Mouse (Mus musculus): Measurements from ENCODE around the gene Meis3. TPM values are rescaled to one million over a fixed set of nuclear protein-coding genes. Genes with fewer than 3 reads are reported as not detected.

Meis3 gene
- 7.7 and 9.4 TPM in 2 replicates for polyA plus RNA-seq (2016; fragmentation: Nextera tagmentation; extraction: Ambion mirVana)

- no peak within 1 kb of the TSS for H3K27ac ChIP-seq
- no peaks in the 10 kb centered on the region for H3K36me3 ChIP-seq
- peak within 1 kb of the TSS; percentile 61 for H3K9ac ChIP-seq (replicated peaks)
- peak; percentile 54; the same call in 1 of the 2 replicates for ATAC-seq (ENCODE audit: insufficient number of reproducible peaks, insufficient read depth, low FRiP score, low TSS enrichment, low read depth)
- H3K4me2 ChIP-seq, result peak within 1 kb of the TSS; percentile 77
- peaks cover 18% of the 10 kb centered on the region for H3K4me1 ChIP-seq (replicated peaks)
- under 1% methylated on average over 42 of the region's 42 CpGs for WGBS
- H3K27me3 ChIP-seq, result peaks cover 75% of the 10 kb centered on the region
- H3K9me3 ChIP-seq, result no peaks in the 10 kb centered on the region
- peak within 1 kb of the TSS; percentile 49 for H3K4me3 ChIP-seq (replicated peaks)
Measured at GRCm38 (mm10) chr7:16174597-16175541, at the start of gene Meis3. Gene Meis3, plus strand, starts transcription at chr7:16175090.

GRCm38 (mm10) chr7:16125829-16126228 lies 49.1 kb upstream of the Meis3 start:
- H3K9me3 ChIP-seq, result no peaks in the 10 kb centered on the region
- ATAC-seq (ENCODE audit: insufficient number of reproducible peaks, insufficient read depth, low FRiP score, low TSS enrichment, low read depth), result no peak

GRCm38 (mm10) chr7:16128344-16128743 lies 46.5 kb upstream of the Meis3 start:
- no peak for ATAC-seq (ENCODE audit: insufficient number of reproducible peaks, insufficient read depth, low FRiP score, low TSS enrichment, low read depth)
- peaks cover 29% of the 10 kb centered on the region for H3K27me3 ChIP-seq
- no peak overlapping the region for H3K4me3 ChIP-seq (replicated peaks)
- H3K36me3 ChIP-seq, result peaks cover 35% of the 10 kb centered on the region
- peaks cover 34% of the 10 kb centered on the region for H3K4me1 ChIP-seq (replicated peaks)
- no peak overlapping the region for H3K4me2 ChIP-seq
- H3K9ac ChIP-seq (replicated peaks), result no peak overlapping the region
- H3K27ac ChIP-seq, result no peak overlapping the region
- WGBS, result 91% methylated on average over 6 of the region's 6 CpGs
- H3K9me3 ChIP-seq, result no peaks in the 10 kb centered on the region

More at GRCm38 (mm10) chr7:16125829-16126228, 49.1 kb upstream of the Meis3 start:
- Histone ChIP-seq H3K36me3 (peaks cover 37% of the 10 kb centered on the region), H3K27ac (no peak overlapping the region), H3K9ac (replicated peaks) (no peak overlapping the region), H3K4me3 (replicated peaks) (no peak overlapping the region), H3K4me1 (replicated peaks) (peaks cover 16% of the 10 kb centered on the region), H3K27me3 (peaks cover 7% of the 10 kb centered on the region), H3K4me2 (no peak overlapping the region)
- WGBS, result 88% methylated on average over 9 of the region's 9 CpGs

GRCm38 (mm10) chr7:16128899-16129298 lies 46.0 kb upstream of the Meis3 start:
- no peaks in the 10 kb centered on the region for H3K9me3 ChIP-seq
- peaks cover 29% of the 10 kb centered on the region for H3K27me3 ChIP-seq
- H3K27ac ChIP-seq, result no peak overlapping the region
- WGBS, result 62% methylated on average over 5 of the region's 5 CpGs
- H3K36me3 ChIP-seq, result peaks cover 30% of the 10 kb centered on the region
- H3K9ac ChIP-seq (replicated peaks), result no peak overlapping the region
- peak overlapping the region; percentile 62; the same call in 1 of the 2 replicates for H3K4me3 ChIP-seq (replicated peaks)
- no peak for ATAC-seq (ENCODE audit: insufficient number of reproducible peaks, insufficient read depth, low FRiP score, low TSS enrichment, low read depth)
- peaks cover 34% of the 10 kb centered on the region for H3K4me1 ChIP-seq (replicated peaks)
- H3K4me2 ChIP-seq, result no peak overlapping the region

- ATAC-seq (ENCODE audit: insufficient number of reproducible peaks, insufficient read depth, low FRiP score, low TSS enrichment, low read depth), result peak; percentile 75
- H3K9me3 ChIP-seq, result no peaks in the 10 kb centered on the region
- H3K36me3 ChIP-seq, result peaks cover 26% of the 10 kb centered on the region
- H3K27me3 ChIP-seq, result peaks cover 29% of the 10 kb centered on the region
- H3K9ac ChIP-seq (replicated peaks), result peak within 1 kb of the TSS; percentile 77
- peak within 1 kb of the TSS; percentile 62 for H3K4me3 ChIP-seq (replicated peaks)
- H3K4me2 ChIP-seq, result peak within 1 kb of the TSS; percentile 88
- H3K27ac ChIP-seq, result peak within 1 kb of the TSS; percentile 83
- peaks cover 34% of the 10 kb centered on the region for H3K4me1 ChIP-seq (replicated peaks)
- WGBS, result 1% methylated on average over 12 of the region's 12 CpGs
Measured at GRCm38 (mm10) chr7:16129421-16129845, 45.5 kb upstream of the Meis3 start, which contains the start of gene Slc8a2. Gene Slc8a2, plus strand, starts transcription at chr7:16129826.

GRCm38 (mm10) chr7:16129846-16130691 lies 44.8 kb upstream of the Meis3 start:
- Histone ChIP-seq H3K36me3 (peaks cover 19% of the 10 kb centered on the region), H3K4me2 (peak overlapping the region; percentile 88), H3K4me1 (replicated peaks) (peaks cover 34% of the 10 kb centered on the region), H3K27me3 (peaks cover 29% of the 10 kb centered on the region), H3K4me3 (replicated peaks) (peak overlapping the region; percentile 62), H3K9ac (replicated peaks) (peak overlapping the region; percentile 77), H3K9me3 (no peaks in the 10 kb centered on the region), H3K27ac (peak overlapping the region; percentile 83)
- peak; percentile 73 for ATAC-seq (ENCODE audit: insufficient number of reproducible peaks, insufficient read depth, low FRiP score, low TSS enrichment, low read depth)
- WGBS, result 3% methylated on average over 38 of the region's 38 CpGs

DNA sequence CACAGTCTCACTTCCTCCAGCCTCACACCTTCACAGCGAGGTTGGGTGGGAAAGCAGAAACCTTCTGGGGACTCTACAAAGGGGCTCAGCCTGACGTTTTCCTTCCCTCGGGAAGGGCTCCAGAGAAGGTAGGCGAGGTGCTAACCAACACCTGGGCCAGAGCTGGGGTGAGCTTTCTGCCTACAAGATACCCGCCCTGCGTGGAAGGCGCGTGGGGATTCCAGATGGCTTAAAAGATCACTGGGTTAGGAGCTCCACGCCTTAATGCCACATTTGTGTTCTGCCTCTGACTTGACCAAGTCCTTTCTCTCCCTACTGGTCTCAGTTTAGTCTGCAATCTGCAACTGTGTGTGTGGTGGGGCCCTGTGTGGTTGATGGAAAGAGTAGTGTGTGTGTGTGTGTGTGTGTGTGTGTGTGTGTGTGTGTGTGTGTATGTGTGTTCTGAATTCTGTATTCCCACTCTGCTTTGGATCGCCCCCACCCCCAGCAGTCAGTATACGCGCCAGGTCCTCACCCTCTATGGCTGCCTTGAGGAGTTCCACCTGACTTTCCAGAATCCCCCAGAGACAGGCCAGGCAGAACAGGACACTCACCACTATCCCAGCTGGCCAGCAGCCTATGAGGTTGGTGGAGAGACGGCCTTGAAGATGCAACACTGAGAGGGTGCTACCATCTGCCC lies 43.8 kb upstream of the Meis3 start:
- WGBS, result 37% methylated on average over 13 of the region's 13 CpGs
- peaks cover 34% of the 10 kb centered on the region for H3K4me1 ChIP-seq (replicated peaks)
- H3K27me3 ChIP-seq, result peaks cover 29% of the 10 kb centered on the region
- peak overlapping the region; percentile 62 for H3K4me3 ChIP-seq (replicated peaks)
- H3K9me3 ChIP-seq, result no peaks in the 10 kb centered on the region
- H3K4me2 ChIP-seq, result peak overlapping the region; percentile 88
- no peak overlapping the region for H3K27ac ChIP-seq
- peaks cover 9% of the 10 kb centered on the region for H3K36me3 ChIP-seq
- ATAC-seq (ENCODE audit: insufficient number of reproducible peaks, insufficient read depth, low FRiP score, low TSS enrichment, low read depth), result no peak
- peak overlapping the region; percentile 77 for H3K9ac ChIP-seq (replicated peaks)

DNA sequence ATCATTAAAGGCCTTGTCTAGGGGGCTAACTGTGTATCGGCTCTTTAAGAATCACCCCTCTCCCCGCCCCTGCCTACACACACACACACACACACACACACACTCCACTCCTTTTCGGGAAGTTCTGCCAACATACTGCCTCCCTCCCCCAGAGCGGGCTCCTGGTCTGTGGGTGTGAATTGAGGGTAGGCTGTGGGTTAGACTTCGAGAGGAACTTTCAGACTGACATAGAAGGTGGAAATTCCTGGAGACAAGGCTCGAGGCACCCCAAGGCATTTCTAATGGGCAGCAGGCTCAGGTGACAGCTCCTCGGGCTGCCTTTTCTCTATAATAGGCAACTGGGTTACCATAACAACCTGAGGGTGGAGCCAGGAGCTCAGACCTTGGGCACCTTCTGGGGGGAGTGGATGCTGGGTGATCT lies 42.7 kb upstream of the Meis3 start:
- Histone ChIP-seq H3K36me3 (peaks cover 8% of the 10 kb centered on the region), H3K27me3 (peaks cover 29% of the 10 kb centered on the region), H3K4me2 (peak overlapping the region; percentile 27; the same call in 1 of the 2 replicates), H3K9ac (replicated peaks) (no peak overlapping the region; the same call in 1 of the 2 replicates), H3K4me1 (replicated peaks) (peaks cover 34% of the 10 kb centered on the region), H3K9me3 (no peaks in the 10 kb centered on the region), H3K27ac (no peak overlapping the region), H3K4me3 (replicated peaks) (0 out of 2 replicates have a peak overlapping the region, but pooled peaks have one; percentile 6)
- 16% methylated on average over 7 of the region's 7 CpGs for WGBS
- ATAC-seq (ENCODE audit: insufficient number of reproducible peaks, insufficient read depth, low FRiP score, low TSS enrichment, low read depth), result no peak

DNA sequence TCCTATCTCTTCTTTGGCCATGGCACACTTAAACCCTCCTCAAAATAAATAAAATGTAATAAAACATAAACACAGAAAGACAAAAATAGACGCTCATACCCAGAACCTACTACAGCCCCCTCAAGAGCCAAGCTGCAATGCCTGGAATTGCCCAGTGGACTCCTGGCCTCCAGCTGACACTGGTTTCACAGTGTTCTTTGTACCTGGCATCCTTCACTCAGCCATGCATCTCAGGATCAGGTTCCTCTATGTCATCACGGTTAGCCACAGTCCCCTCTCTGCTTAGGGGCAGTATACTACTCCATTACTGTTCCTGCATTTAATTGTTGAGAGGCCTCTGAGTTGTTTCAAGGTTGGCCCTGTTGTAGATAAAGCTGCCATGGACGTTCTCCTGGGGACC lies 42.0 kb upstream of the Meis3 start:
- Histone ChIP-seq H3K9me3 (no peaks in the 10 kb centered on the region), H3K4me3 (replicated peaks) (no peak overlapping the region), H3K36me3 (0 out of 2 replicates have a peak, but pooled peaks cover under 1% of the 10 kb centered on the region), H3K4me1 (replicated peaks) (peaks cover 34% of the 10 kb centered on the region), H3K27me3 (peaks cover 29% of the 10 kb centered on the region), H3K4me2 (no peak overlapping the region), H3K27ac (no peak overlapping the region), H3K9ac (replicated peaks) (no peak overlapping the region)
- WGBS, result 69% methylated on average over 3 of the region's 3 CpGs
- ATAC-seq (ENCODE audit: insufficient number of reproducible peaks, insufficient read depth, low FRiP score, low TSS enrichment, low read depth), result no peak

DNA sequence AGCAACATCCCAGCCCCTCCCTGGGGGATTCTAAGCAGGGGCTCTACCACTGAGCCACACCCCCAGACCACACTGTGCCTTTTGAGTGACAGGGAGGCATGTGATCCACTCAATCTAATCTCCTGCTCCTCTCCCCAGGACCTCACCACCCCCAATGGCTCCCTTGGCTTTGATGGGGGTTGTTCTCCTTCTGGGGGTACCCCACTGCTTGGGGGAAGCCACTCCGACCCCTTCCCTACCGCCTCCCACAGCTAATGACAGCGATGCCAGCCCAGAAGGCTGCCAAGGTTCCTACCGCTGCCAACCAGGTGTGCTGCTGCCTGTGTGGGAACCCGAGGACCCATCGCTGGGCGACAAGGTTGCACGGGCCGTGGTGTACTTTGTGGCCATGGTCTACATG lies 41.2 kb upstream of the Meis3 start:
- no peaks in the 10 kb centered on the region for H3K9me3 ChIP-seq
- no peak overlapping the region for H3K27ac ChIP-seq
- H3K9ac ChIP-seq (replicated peaks), result no peak overlapping the region
- no peak for ATAC-seq (ENCODE audit: insufficient number of reproducible peaks, insufficient read depth, low FRiP score, low TSS enrichment, low read depth)
- H3K27me3 ChIP-seq, result peaks cover 29% of the 10 kb centered on the region
- peaks cover 34% of the 10 kb centered on the region for H3K4me1 ChIP-seq (replicated peaks)
- WGBS, result 87% methylated on average over 9 of the region's 9 CpGs
- no peak overlapping the region for H3K4me2 ChIP-seq
- no peaks in the 10 kb centered on the region for H3K36me3 ChIP-seq
- no peak overlapping the region for H3K4me3 ChIP-seq (replicated peaks)
